Mouse (Mus musculus): ENCODE data around the gene Hk3. TPM values are rescaled to one million over a fixed set of nuclear protein-coding genes. Genes with fewer than 3 reads are reported as not detected.

The Hk3 gene
- 1.1 and 2.3 TPM in 2 replicates for polyA plus RNA-seq (2015; fragmentation: Nextera tagmentation; extraction: Ambion mirVana)

DNA sequence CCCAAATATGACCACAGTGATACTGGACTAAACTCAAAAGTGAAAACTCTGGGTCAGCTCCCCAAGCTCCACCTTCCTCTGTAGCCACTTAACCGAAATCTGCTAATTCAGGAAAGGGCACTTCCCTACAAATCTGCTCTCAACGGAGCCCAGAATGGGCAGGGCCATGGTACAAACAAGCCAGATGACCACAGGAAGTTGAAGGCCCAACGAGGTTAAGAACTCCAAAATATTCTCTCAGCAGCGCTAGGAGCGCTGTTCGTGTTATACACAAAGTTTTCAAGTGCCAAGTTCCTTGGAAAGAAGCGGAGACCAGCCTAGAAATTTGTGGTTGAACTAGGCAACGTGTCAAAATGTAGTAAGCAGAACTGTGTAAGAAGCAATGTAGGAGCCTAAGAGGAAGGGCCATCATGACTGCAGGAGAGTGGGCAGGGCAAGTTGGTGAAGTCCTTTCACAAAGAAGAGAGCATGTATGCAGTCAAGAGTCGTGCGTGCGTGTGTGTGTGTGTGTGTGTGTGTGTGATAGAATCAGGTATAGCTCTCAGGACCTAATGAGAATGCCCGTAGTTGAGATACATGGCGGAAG lies at the start of gene Hk3:
Gene Hk3, minus strand, starts transcription at position 192 of the 586 bp plus-strand sequence.

Other genes starting within 250 kb of the Hk3 start
- not detected in 2 replicates for gene Eif4e1b, start 237.4 kb downstream of the Hk3 start, polyA plus RNA-seq (2015; fragmentation: Nextera tagmentation; extraction: Ambion mirVana)
- gene Tspan17, start 232.0 kb downstream of the Hk3 start, polyA plus RNA-seq (2015; fragmentation: Nextera tagmentation; extraction: Ambion mirVana) = 13.8 and 17.9 TPM in 2 replicates
- 3.2 and 3.6 TPM in 2 replicates for gene Unc5a, start 72.0 kb downstream of the Hk3 start, polyA plus RNA-seq (2015; fragmentation: Nextera tagmentation; extraction: Ambion mirVana)
- gene Uimc1, start 78.9 kb upstream of the Hk3 start, polyA plus RNA-seq (2015; fragmentation: Nextera tagmentation; extraction: Ambion mirVana) = 14.6 and 17.1 TPM in 2 replicates
- 14.1 and 15.6 TPM in 2 replicates for gene Zfp346, start 83.9 kb upstream of the Hk3 start, polyA plus RNA-seq (2015; fragmentation: Nextera tagmentation; extraction: Ambion mirVana)
- gene Gm17617, start 112.2 kb upstream of the Hk3 start, polyA plus RNA-seq (2015; fragmentation: Nextera tagmentation; extraction: Ambion mirVana) = not detected in 2 replicates
- 16.2 and 20.9 TPM in 2 replicates for gene Fgfr4, start 131.3 kb upstream of the Hk3 start, polyA plus RNA-seq (2015; fragmentation: Nextera tagmentation; extraction: Ambion mirVana)
- 43.3 and 45.3 TPM in 2 replicates for gene Nsd1, start 188.4 kb upstream of the Hk3 start, polyA plus RNA-seq (2015; fragmentation: Nextera tagmentation; extraction: Ambion mirVana)